Mouse (Mus musculus) megakaryocyte, embryonic 14.5 days (primary cell): ENCODE data around the gene Hes3. TPM values are rescaled to one million over a fixed set of nuclear protein-coding genes. Genes with fewer than 3 reads are reported as not detected.
A peak's percentile ranks its signal among the peaks of the same experiment; 100 is the strongest.

Experiments
- H3K27me3 ChIP-seq: replicated peaks from 2 replicates; pipeline ENCODE3; 2012; ENCODE audit warnings: inconsistent platforms
- H3K36me3 ChIP-seq: replicated peaks from 2 replicates; pipeline ENCODE3; 2012; ENCODE audit warnings: low read length, inconsistent platforms, mixed read lengths
- H3K4me1 ChIP-seq: 2 replicates; pipeline ENCODE4 v1.6.1; 2012; ENCODE audit warnings: inconsistent platforms
- H3K4me3 ChIP-seq: replicated peaks from 2 replicates; pipeline ENCODE3; 2012; ENCODE audit warnings: moderate library complexity, mild to moderate bottlenecking, inconsistent platforms
- H3K9me3 ChIP-seq: 2 replicates; pipeline ENCODE4 v1.6.1; 2012; ENCODE audit warnings: inconsistent platforms
- FLI1 ChIP-seq: IDR thresholded peaks from 2 replicates; pipeline ENCODE4 v1.6.1; 2012; ENCODE audit warnings: low read length, inconsistent platforms, mixed read lengths
- GATA1 ChIP-seq: IDR thresholded peaks from 3 replicates; pipeline ENCODE4 v1.6.1; 2012; ENCODE audit warnings: mixed read lengths, low read length, inconsistent platforms, borderline replicate concordance
- polyA plus RNA-seq: library from polyadenylated mRNA; stranded (reverse); fragments of >175 nt; gene quantifications from 2 replicates; pipeline ENCODE4 v1.2.3, GENCODE M21; 2012; ENCODE audit warnings: low replicate concordance; ENCODE audit not compliant: insufficient read depth

Gene Hes3
- polyA plus RNA-seq, 1 experiment: not detected

GRCm38 (mm10) chr4:152307542-152307941, 16.1 kb upstream of the Hes3 start:
- Histone ChIP-seq H3K36me3 (peaks cover 61% of the 10 kb centered on the region), H3K9me3 (peaks cover 6% of the 10 kb centered on the region), H3K4me1 (peaks cover 14% of the 10 kb centered on the region), H3K27me3 (peaks cover 37% of the 10 kb centered on the region), H3K4me3 (no peak overlapping the region)
- TF ChIP-seq GATA1 (no peak), FLI1 (no peak)

- Histone ChIP-seq H3K4me1 (peaks cover 5% of the 10 kb centered on the region; the same call in 1 of the 2 replicates), H3K9me3 (peaks cover 2% of the 10 kb centered on the region), H3K27me3 (peaks cover 21% of the 10 kb centered on the region), H3K36me3 (peaks cover 77% of the 10 kb centered on the region), H3K4me3 (no peak overlapping the region)
- TF ChIP-seq GATA1 (no peak), FLI1 (no peak)
Observed at GRCm38 (mm10) chr4:152305991-152306390, 14.5 kb upstream of the Hes3 start.

GRCm38 (mm10) chr4:152304685-152305084, 13.2 kb upstream of the Hes3 start:
- H3K27me3 ChIP-seq: peaks cover 8% of the 10 kb centered on the region
- no peak overlapping the region for H3K4me3 ChIP-seq
- no peak for TF ChIP-seq GATA1
- TF ChIP-seq FLI1: no peak
- H3K4me1 ChIP-seq: peaks cover 5% of the 10 kb centered on the region; the same call in 1 of the 2 replicates
- peaks cover 90% of the 10 kb centered on the region for H3K36me3 ChIP-seq
- no peaks in the 10 kb centered on the region for H3K9me3 ChIP-seq

GRCm38 (mm10) chr4:152303172-152303571, 11.7 kb upstream of the Hes3 start:
- peaks cover 13% of the 10 kb centered on the region for H3K4me1 ChIP-seq
- TF ChIP-seq FLI1 (no peak), GATA1 (no peak)
- H3K36me3 ChIP-seq: peaks cover 89% of the 10 kb centered on the region
- no peak overlapping the region for H3K4me3 ChIP-seq
- H3K9me3 ChIP-seq: no peaks in the 10 kb centered on the region
- H3K27me3 ChIP-seq: no peaks in the 10 kb centered on the region

- TF ChIP-seq FLI1: no peak
- no peak for TF ChIP-seq GATA1
- Histone ChIP-seq H3K4me1 (peaks cover 20% of the 10 kb centered on the region), H3K9me3 (no peaks in the 10 kb centered on the region), H3K4me3 (no peak overlapping the region), H3K36me3 (peaks cover 80% of the 10 kb centered on the region), H3K27me3 (no peaks in the 10 kb centered on the region)
Observed at GRCm38 (mm10) chr4:152302012-152302411, 10.6 kb upstream of the Hes3 start.

GRCm38 (mm10) chr4:152300375-152300774, 8.9 kb upstream of the Hes3 start:
- no peaks in the 10 kb centered on the region for H3K27me3 ChIP-seq
- no peak overlapping the region for H3K4me3 ChIP-seq
- H3K4me1 ChIP-seq: peaks cover 27% of the 10 kb centered on the region
- TF ChIP-seq GATA1: no peak
- TF ChIP-seq FLI1: no peak
- peaks cover 66% of the 10 kb centered on the region for H3K36me3 ChIP-seq
- no peaks in the 10 kb centered on the region for H3K9me3 ChIP-seq

- H3K4me3 ChIP-seq: peak overlapping the region; percentile 99
- TF ChIP-seq FLI1 (no peak), GATA1 (no peak)
- H3K4me1 ChIP-seq: peaks cover 42% of the 10 kb centered on the region
- peaks cover 51% of the 10 kb centered on the region for H3K36me3 ChIP-seq
- no peaks in the 10 kb centered on the region for H3K9me3 ChIP-seq
- H3K27me3 ChIP-seq: no peaks in the 10 kb centered on the region
Observed at GRCm38 (mm10) chr4:152298836-152299235, 7.4 kb upstream of the Hes3 start.

- no peak for TF ChIP-seq GATA1
- TF ChIP-seq FLI1: no peak
- H3K36me3 ChIP-seq: peaks cover 34% of the 10 kb centered on the region
- peaks cover 53% of the 10 kb centered on the region for H3K4me1 ChIP-seq
- H3K4me3 ChIP-seq: peak within 1 kb of the TSS; percentile 99
- no peaks in the 10 kb centered on the region for H3K9me3 ChIP-seq
- peaks cover 15% of the 10 kb centered on the region for H3K27me3 ChIP-seq
Observed at GRCm38 (mm10) chr4:152296874-152297861, 5.7 kb upstream of the Hes3 start, which contains the start of gene Icmt. TSS of gene Icmt (plus strand) at chr4:152297227.

- no peak for TF ChIP-seq GATA1
- TF ChIP-seq FLI1: no peak
- peaks cover 26% of the 10 kb centered on the region for H3K36me3 ChIP-seq
- H3K27me3 ChIP-seq: peaks cover 23% of the 10 kb centered on the region
- H3K4me1 ChIP-seq: peaks cover 53% of the 10 kb centered on the region
- H3K9me3 ChIP-seq: no peaks in the 10 kb centered on the region
- H3K4me3 ChIP-seq: peak overlapping the region; percentile 99
Observed at GRCm38 (mm10) chr4:152296371-152296770, 4.9 kb upstream of the Hes3 start.

GRCm38 (mm10) chr4:152295916-152296315, 4.5 kb upstream of the Hes3 start:
- Histone ChIP-seq H3K36me3 (peaks cover 22% of the 10 kb centered on the region), H3K4me3 (peak overlapping the region; percentile 87), H3K4me1 (peaks cover 53% of the 10 kb centered on the region), H3K9me3 (no peaks in the 10 kb centered on the region), H3K27me3 (peaks cover 27% of the 10 kb centered on the region)
- no peak for TF ChIP-seq GATA1
- TF ChIP-seq FLI1: 0 out of 2 replicates have a peak, but pooled peaks have one; percentile 21
